Mouse (Mus musculus) retina, postnatal 7 days (tissue): ENCODE results near the gene Spns1.

ENCODE experiments used
- DNase-seq: peaks from one replicate; pipeline ENCODE4 v3.0.0-alpha.2; 2012; ENCODE audit warnings: low read depth, low spot score

Gene Spns1

GRCm38 (mm10) chr7:126369393-126369792, 7.9 kb downstream of the Spns1 start, which contains the start of gene Lat:
TSS of gene Lat (minus strand) at chr7:126369570.
- no peak for DNase-seq

GRCm38 (mm10) chr7:126368367-126368766, 8.9 kb downstream of the Spns1 start:
- DNase-seq: no peak

GRCm38 (mm10) chr7:126367636-126368035, 9.6 kb downstream of the Spns1 start:
- no peak for DNase-seq

GRCm38 (mm10) chr7:126363038-126363437, 14.2 kb downstream of the Spns1 start:
- no peak for DNase-seq

- DNase-seq: no peak
Observed at GRCm38 (mm10) chr7:126359049-126359448, 18.2 kb downstream of the Spns1 start.

GRCm38 (mm10) chr7:126358413-126358812, 18.8 kb downstream of the Spns1 start:
- DNase-seq: no peak

GRCm38 (mm10) chr7:126357838-126358237, 19.4 kb downstream of the Spns1 start:
- DNase-seq: no peak

- DNase-seq: peak; percentile 31
Observed at GRCm38 (mm10) chr7:126356793-126357591, 20.3 kb downstream of the Spns1 start.

GRCm38 (mm10) chr7:126355847-126356597, 21.2 kb downstream of the Spns1 start:
- DNase-seq: no peak

- DNase-seq: no peak
Observed at GRCm38 (mm10) chr7:126354738-126355614, 22.3 kb downstream of the Spns1 start.

- DNase-seq: no peak
Observed at GRCm38 (mm10) chr7:126353994-126354365, 23.3 kb downstream of the Spns1 start.

- DNase-seq: no peak
Observed at GRCm38 (mm10) chr7:126353251-126353993, 23.8 kb downstream of the Spns1 start.

- DNase-seq: no peak
Observed at GRCm38 (mm10) chr7:126351419-126351951, 25.8 kb downstream of the Spns1 start.

- DNase-seq: no peak
Observed at GRCm38 (mm10) chr7:126350748-126351418, 26.4 kb downstream of the Spns1 start.

- no peak for DNase-seq
Observed at GRCm38 (mm10) chr7:126348293-126348692, 29.0 kb downstream of the Spns1 start.

GRCm38 (mm10) chr7:126347098-126347497, 30.2 kb downstream of the Spns1 start:
- DNase-seq: no peak

GRCm38 (mm10) chr7:126345969-126346368, 31.3 kb downstream of the Spns1 start:
- no peak for DNase-seq

GRCm38 (mm10) chr7:126345557-126345956, 31.7 kb downstream of the Spns1 start:
- DNase-seq: no peak

GRCm38 (mm10) chr7:126340896-126341295, 36.4 kb downstream of the Spns1 start:
- DNase-seq: no peak

GRCm38 (mm10) chr7:126340206-126340618, 37.0 kb downstream of the Spns1 start:
- DNase-seq: no peak
